8 mouse cellular contexts compared by ENCODE assay signal in genomic region chr1:133253532-133253866, GRCm38 (mm10). TPM values are rescaled to one million over a fixed set of nuclear protein-coding genes. Genes with fewer than 3 reads are reported as not detected.
DNase-seq lines count a peak whose midpoint lies in the region; ATAC-seq and TF ChIP-seq lines count a peak whose summit lies in the region.
"Had no signal": no experiment of that assay in that cellular context is flagged by ENCODE, and none has a peak within 500 bp of the region (broad histone marks: within the 10 kb centered on the region; RNA-seq: fewer than 3 reads in every experiment).

No protein-coding gene starts in this region.

- WGBS in kidney, postnatal 0 days, result 24% methylated on average over 1 of the region's 1 CpGs
- 38% methylated on average over 1 of the region's 1 CpGs for WGBS in embryonic facial prominence, embryonic 10.5 days
- 42% methylated on average over 1 of the region's 1 CpGs for WGBS in intestine, embryonic 15.5 days
- 72% methylated on average over 1 of the region's 1 CpGs for WGBS in hindbrain, embryonic 12.5 days

- no peak overlapping the region for H3K4me3 ChIP-seq in kidney, postnatal 0 days (replicated peaks; ENCODE audit: low read depth, low read length)
- no peak overlapping the region for H3K4me3 ChIP-seq in embryonic facial prominence, embryonic 10.5 days
- no peak overlapping the region for H3K4me3 ChIP-seq in intestine, embryonic 15.5 days (replicated peaks)
- H3K4me3 ChIP-seq in hindbrain, embryonic 12.5 days, result no peak overlapping the region

- ATAC-seq in kidney, postnatal 0 days (replicated peaks; ENCODE audit: low FRiP score, low read depth), result no peak
- ATAC-seq in intestine, embryonic 15.5 days, result peak; percentile 16; the same call in 1 of the 2 replicates
- ATAC-seq in hindbrain, embryonic 12.5 days (ENCODE audit: low FRiP score), result no peak

- H3K4me2 ChIP-seq in kidney, postnatal 0 days (ENCODE audit: low read length), result no peak overlapping the region
- no peak overlapping the region for H3K4me2 ChIP-seq in intestine, embryonic 15.5 days (replicated peaks)
- H3K4me2 ChIP-seq in hindbrain, embryonic 12.5 days (replicated peaks), result no peak overlapping the region

- H3K27me3 ChIP-seq in kidney, postnatal 0 days (ENCODE audit: insufficient read depth, low read length), result no peaks in the 10 kb centered on the region
- peaks cover 36% of the 10 kb centered on the region for H3K27me3 ChIP-seq in embryonic facial prominence, embryonic 10.5 days (replicated peaks; ENCODE audit: low read depth, poor library complexity, severe bottlenecking)
- no peaks in the 10 kb centered on the region for H3K27me3 ChIP-seq in intestine, embryonic 15.5 days (replicated peaks)
- H3K27me3 ChIP-seq in hindbrain, embryonic 12.5 days, result no peaks in the 10 kb centered on the region

- no peaks in the 10 kb centered on the region for H3K9me3 ChIP-seq in kidney, postnatal 0 days (replicated peaks; ENCODE audit: low read length)
- no peaks in the 10 kb centered on the region for H3K9me3 ChIP-seq in embryonic facial prominence, embryonic 10.5 days
- no peaks in the 10 kb centered on the region for H3K9me3 ChIP-seq in intestine, embryonic 15.5 days
- no peaks in the 10 kb centered on the region for H3K9me3 ChIP-seq in hindbrain, embryonic 12.5 days (replicated peaks)
- H3K9me3 ChIP-seq: G1E had no signal

- no peak; the same call in 1 of the 2 replicates for TF ChIP-seq CTCF in kidney, postnatal 0 days (IDR thresholded peaks at IDR 0.05; ENCODE audit: low read depth)

- H3K9ac ChIP-seq in kidney, postnatal 0 days (ENCODE audit: low read depth, low read length), result no peak overlapping the region
- H3K9ac ChIP-seq in intestine, embryonic 15.5 days, result no peak overlapping the region
- no peak overlapping the region for H3K9ac ChIP-seq in hindbrain, embryonic 12.5 days

- no peaks in the 10 kb centered on the region for H3K36me3 ChIP-seq in kidney, postnatal 0 days (ENCODE audit: insufficient read depth, low read length)
- no peaks in the 10 kb centered on the region for H3K36me3 ChIP-seq in embryonic facial prominence, embryonic 10.5 days (replicated peaks)
- H3K36me3 ChIP-seq in intestine, embryonic 15.5 days, result no peaks in the 10 kb centered on the region
- no peaks in the 10 kb centered on the region; the same call in 1 of the 2 replicates for H3K36me3 ChIP-seq in hindbrain, embryonic 12.5 days
- H3K36me3 ChIP-seq: G1E had no signal

- 0 out of 2 replicates have a peak overlapping the region, but pooled peaks have one; percentile 3 for H3K27ac ChIP-seq in kidney, postnatal 0 days
- peak overlapping the region; percentile 11; the same call in 1 of the 2 replicates for H3K27ac ChIP-seq in embryonic facial prominence, embryonic 10.5 days (replicated peaks)
- peak overlapping the region; percentile 93 for H3K27ac ChIP-seq in intestine, embryonic 15.5 days
- no peak overlapping the region for H3K27ac ChIP-seq in hindbrain, embryonic 12.5 days

- H3K4me1 ChIP-seq in kidney, postnatal 0 days (replicated peaks; ENCODE audit: insufficient read depth, low read length), result peaks cover 47% of the 10 kb centered on the region
- peaks cover 66% of the 10 kb centered on the region for H3K4me1 ChIP-seq in embryonic facial prominence, embryonic 10.5 days
- peaks cover 77% of the 10 kb centered on the region for H3K4me1 ChIP-seq in intestine, embryonic 15.5 days (replicated peaks)
- H3K4me1 ChIP-seq in hindbrain, embryonic 12.5 days, result peaks cover 76% of the 10 kb centered on the region

- DNase-seq in kidney, postnatal 0 days (ENCODE audit: low spot score), result peak; percentile 37
- no peak for DNase-seq in kidney, adult 8-10 months
- DNase-seq in MN1 (ENCODE audit: low spot score), result peak; percentile 66
- DNase-seq in embryonic facial prominence, embryonic 10.5 days (ENCODE audit: low spot score), result peak; percentile 34
- no peak for DNase-seq in urinary bladder, adult 18-20 months (ENCODE audit: low spot score in 2 of 2)

RNA-seq across cellular contexts. Expression of gene Golt1a, which starts 56.1 kb away (rescaled TPM):
- polyA plus RNA-seq in kidney, postnatal 0 days (2015; fragmentation: Nextera tagmentation; extraction: Ambion mirVana), result 15.4 and 20.6 TPM in 2 replicates
- not detected in 2 replicates for polyA plus RNA-seq in embryonic facial prominence, embryonic 10.5 days (2016; fragmentation: Nextera tagmentation; extraction: Ambion mirVana)
- polyA plus RNA-seq in intestine, embryonic 15.5 days (2015; fragmentation: Nextera tagmentation; extraction: Ambion mirVana), result 18.2 and 23.8 TPM in 2 replicates
- polyA plus RNA-seq in hindbrain, embryonic 12.5 days (2016; fragmentation: Nextera tagmentation; extraction: Ambion mirVana), result not detected in 2 replicates
- polyA plus RNA-seq: G1E had no signal

Comparison
In these comparisons a context has a peak if more than half of its experiments do, and no peak if none do; other contexts are left out.
1. DNase-seq: peak in kidney, postnatal 0 days (single experiment), MN1 (single experiment) and embryonic facial prominence, embryonic 10.5 days (single experiment); none in kidney, adult 8-10 months (0 of 2) and urinary bladder, adult 18-20 months (0 of 2).
2. RNA of gene Golt1a, which starts 56.1 kb away (polyA plus RNA-seq): 18.2 to 23.8 TPM in intestine, embryonic 15.5 days and 15.4 to 20.6 TPM in kidney, postnatal 0 days; not detected in embryonic facial prominence, embryonic 10.5 days and not detected in hindbrain, embryonic 12.5 days; every median in the first group is over 10 times any median in the second.